Mouse (Mus musculus): ENCODE results near the gene Ccdc162.
"Not testable (repeated sequence)": the region's sequence is repeated elsewhere in the genome, so short reads cannot be mapped to it uniquely, and the experiment has no call there.

The Ccdc162 gene

GRCm38 (mm10) chr10:41537983-41538330 is 178.5 kb downstream of the Ccdc162 start:
- no peak for DNase-seq (ENCODE audit: low spot score)

- no peak for DNase-seq (ENCODE audit: low spot score)
Observed at GRCm38 (mm10) chr10:41537226-41537982, 179.0 kb downstream of the Ccdc162 start.

DNA sequence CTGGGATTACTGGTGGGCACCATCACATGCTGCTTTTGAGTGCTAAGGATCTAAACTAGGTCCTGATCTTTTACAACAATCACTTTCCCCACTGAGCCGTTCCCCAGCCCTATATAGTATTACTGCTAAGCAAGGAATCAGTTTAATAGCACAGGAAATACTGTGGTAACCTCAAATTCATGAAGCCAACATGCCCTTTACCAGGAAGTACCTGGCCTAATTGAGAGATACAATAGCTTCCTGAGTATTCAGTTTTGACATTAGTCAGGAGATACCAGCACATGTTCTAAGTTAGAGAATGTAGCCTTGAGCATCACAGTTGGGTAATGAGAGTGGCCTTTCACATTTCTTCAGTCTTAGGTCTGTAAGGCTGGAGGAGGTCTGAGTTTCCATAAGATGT is 179.7 kb downstream of the Ccdc162 start:
- no peak for DNase-seq (ENCODE audit: low spot score)

GRCm38 (mm10) chr10:41535991-41536390 is 180.4 kb downstream of the Ccdc162 start:
- DNase-seq (ENCODE audit: low spot score) = no peak

- DNase-seq (ENCODE audit: low spot score) = no peak
Observed at GRCm38 (mm10) chr10:41529972-41530371, 186.5 kb downstream of the Ccdc162 start.

GRCm38 (mm10) chr10:41525696-41526095 is 190.7 kb downstream of the Ccdc162 start:
- no peak for DNase-seq (ENCODE audit: low spot score)

- DNase-seq (ENCODE audit: low spot score) = no peak
Observed at GRCm38 (mm10) chr10:41523386-41523785, 193.0 kb downstream of the Ccdc162 start.

DNA sequence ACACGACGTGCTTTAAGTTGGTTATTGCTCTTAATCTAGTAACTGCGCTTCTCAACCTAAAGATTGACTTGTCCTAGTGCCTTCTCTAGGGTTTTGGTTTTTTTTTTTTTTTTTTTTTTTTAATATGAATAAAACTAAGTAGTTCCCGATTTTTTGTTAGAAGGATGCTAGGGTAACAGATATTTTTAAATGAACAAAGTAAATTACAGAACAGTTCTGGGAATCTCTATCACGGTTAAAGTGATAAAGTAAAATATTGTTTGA is 196.1 kb downstream of the Ccdc162 start:
- no peak for DNase-seq (ENCODE audit: low spot score)

- DNase-seq (ENCODE audit: low spot score) = peak; percentile 57
Observed at GRCm38 (mm10) chr10:41519640-41520409, 196.6 kb downstream of the Ccdc162 start.

DNA sequence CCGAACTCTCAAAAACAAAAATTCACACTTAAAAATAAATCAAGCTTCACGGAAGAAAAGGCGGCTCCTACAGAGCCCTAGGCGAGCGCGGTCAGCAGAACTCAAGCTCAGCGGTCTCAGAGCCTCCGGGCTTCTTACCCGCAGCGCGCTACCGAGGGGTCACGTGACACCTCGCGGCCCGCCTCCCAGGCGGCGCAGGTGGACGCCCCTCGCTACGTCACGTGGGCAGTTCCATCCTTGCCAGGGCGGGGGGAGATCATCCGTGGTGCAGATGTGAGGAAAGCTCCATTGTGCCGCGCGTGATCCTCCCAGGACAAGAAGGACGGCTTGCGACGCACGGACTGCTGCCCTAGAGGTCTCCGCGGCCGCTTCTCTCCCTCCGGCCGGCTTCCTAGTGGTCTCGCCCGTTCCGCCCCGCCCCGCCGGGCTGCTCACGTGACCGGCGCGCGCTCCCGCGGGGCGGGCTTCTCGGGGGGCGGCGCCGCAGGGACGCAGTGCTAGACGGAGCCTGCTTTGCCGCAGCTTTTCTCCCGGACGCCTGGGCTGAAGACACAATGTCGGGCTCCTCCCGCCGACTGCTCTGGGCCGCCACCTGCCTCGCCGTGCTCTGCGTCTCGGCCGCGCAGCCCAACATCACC is 197.3 kb downstream of the Ccdc162 start, which contains the start of gene Cd164:
Cd164 (plus strand) TSS at position 434 of the 638 bp plus-strand sequence.
- peak; percentile 88 for DNase-seq (ENCODE audit: low spot score)

GRCm38 (mm10) chr10:41518508-41518980 is 197.9 kb downstream of the Ccdc162 start:
- DNase-seq (ENCODE audit: low spot score) = no peak

GRCm38 (mm10) chr10:41514921-41515320 is 201.5 kb downstream of the Ccdc162 start:
- no peak for DNase-seq (ENCODE audit: low spot score)

DNA sequence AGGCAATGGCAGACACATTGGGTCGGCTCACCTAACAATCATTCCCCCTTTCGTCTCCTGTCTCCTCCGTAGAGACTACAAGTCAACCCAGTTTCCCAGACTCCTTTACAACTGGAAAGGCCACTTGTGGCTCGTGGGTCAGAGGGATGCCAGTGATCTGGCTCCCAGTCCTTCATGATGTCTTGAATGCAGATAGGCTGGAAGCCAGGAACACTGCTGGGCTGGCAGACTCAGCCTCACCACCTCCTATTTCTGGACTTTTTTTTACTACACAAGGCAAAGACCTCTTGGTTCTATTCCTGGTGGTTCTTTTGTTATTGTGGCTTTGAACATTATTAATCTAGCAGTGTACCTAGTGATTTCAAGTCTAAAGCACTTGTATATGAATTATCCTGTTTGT is 202.1 kb downstream of the Ccdc162 start:
- no peak for DNase-seq (ENCODE audit: low spot score)

GRCm38 (mm10) chr10:41509160-41509559 is 207.3 kb downstream of the Ccdc162 start:
- DNase-seq (ENCODE audit: low spot score) = no peak

DNA sequence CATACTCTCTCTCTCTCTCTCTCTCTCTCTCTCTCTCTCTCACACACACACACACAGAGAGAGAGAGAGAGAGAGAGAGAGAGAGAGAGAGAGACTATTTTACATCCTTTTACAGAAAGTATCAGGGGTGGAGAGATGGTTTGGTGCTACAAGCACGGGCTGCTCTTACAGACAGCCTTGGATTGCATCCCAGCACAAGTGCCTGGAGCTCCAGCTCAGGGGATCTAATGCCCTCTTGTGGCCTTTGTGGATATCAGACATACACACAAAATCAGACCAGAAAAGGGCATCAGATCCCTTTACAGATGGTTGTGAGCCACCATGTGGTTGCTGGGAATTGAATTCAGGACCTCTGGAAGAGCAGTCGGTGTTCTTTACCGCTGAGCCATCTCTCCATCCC is 211.0 kb downstream of the Ccdc162 start:
- not testable (repeated sequence) for DNase-seq (ENCODE audit: low spot score)

- no peak for DNase-seq (ENCODE audit: low spot score)
Observed at GRCm38 (mm10) chr10:41504996-41505395, 211.4 kb downstream of the Ccdc162 start.

- DNase-seq (ENCODE audit: low spot score) = no peak
Observed at GRCm38 (mm10) chr10:41500941-41501340, 215.5 kb downstream of the Ccdc162 start.

DNA sequence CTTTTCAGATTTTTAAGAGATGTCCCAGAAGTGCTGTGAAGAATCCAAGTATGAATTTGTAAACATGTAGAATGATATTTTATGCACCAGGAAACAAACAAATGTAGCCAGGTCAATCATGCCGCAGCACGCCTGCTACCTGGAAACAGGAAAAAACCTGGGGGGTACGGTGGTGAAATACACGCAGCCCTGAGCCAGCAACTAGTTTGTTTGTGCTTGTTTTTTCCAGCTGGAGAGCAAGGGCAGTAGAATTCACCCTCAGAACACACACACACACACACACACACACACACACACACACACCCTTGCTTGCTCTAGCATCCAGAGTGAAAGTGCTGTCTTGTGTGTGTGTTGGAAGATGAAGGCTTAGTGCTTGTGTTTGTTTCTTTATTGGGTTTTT is 225.3 kb downstream of the Ccdc162 start:
- DNase-seq (ENCODE audit: low spot score) = no peak

- DNase-seq (ENCODE audit: low spot score) = no peak
Observed at GRCm38 (mm10) chr10:41490518-41490873, 225.9 kb downstream of the Ccdc162 start.

- peak; percentile 84 for DNase-seq (ENCODE audit: low spot score)
Observed at GRCm38 (mm10) chr10:41489708-41490517, 226.5 kb downstream of the Ccdc162 start, which contains the start of the genes Smpd2 and Ppil6. TSS of gene Smpd2 (minus strand) at chr10:41490369. TSS of gene Ppil6 (plus strand) at chr10:41490439.

DNA sequence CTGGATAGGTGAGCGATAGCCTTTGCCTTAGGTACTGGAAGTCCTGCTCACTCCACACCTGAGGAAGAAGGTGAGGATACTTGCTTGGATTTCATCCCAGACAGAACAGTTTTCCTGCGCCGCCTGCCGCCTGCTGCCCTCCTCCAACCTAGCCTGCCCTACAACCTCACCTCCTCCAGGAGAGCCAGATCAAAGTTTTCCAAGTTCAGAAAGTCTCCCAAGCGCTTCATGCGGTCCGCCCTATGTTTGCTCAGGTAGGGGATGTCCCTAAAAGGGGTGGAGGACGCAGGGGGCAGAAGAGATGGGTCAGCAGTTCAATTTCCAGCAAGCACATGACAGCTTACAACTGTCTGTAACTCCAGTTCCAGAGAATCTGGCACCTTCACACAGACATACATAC is 227.1 kb downstream of the Ccdc162 start:
- DNase-seq (ENCODE audit: low spot score) = no peak

- DNase-seq (ENCODE audit: low spot score) = no peak
Observed at GRCm38 (mm10) chr10:41488877-41489276, 227.6 kb downstream of the Ccdc162 start.

All from spleen, adult 12 weeks (tissue).